Mouse (Mus musculus) E14TG2a.4 (cell line): ENCODE data around the gene Ppp2r5a.

Experiments used
- CTCF ChIP-seq: conservative IDR thresholded peaks from 2 replicates; pipeline ENCODE4 v1.5.1; 2014; ENCODE audit warnings: low read length
- POU5F1 ChIP-seq: IDR thresholded peaks from 2 replicates; pipeline ENCODE4 v1.6.1; 2014; ENCODE audit warnings: low read length, borderline replicate concordance

GRCm38 (mm10) chr1:191419421-191419820, 16.3 kb upstream of the Ppp2r5a start:
- TF ChIP-seq CTCF (no peak), POU5F1 (no peak)
